Mouse (Mus musculus): ENCODE measurements around the gene Kif16b.

The Kif16b gene

DNA sequence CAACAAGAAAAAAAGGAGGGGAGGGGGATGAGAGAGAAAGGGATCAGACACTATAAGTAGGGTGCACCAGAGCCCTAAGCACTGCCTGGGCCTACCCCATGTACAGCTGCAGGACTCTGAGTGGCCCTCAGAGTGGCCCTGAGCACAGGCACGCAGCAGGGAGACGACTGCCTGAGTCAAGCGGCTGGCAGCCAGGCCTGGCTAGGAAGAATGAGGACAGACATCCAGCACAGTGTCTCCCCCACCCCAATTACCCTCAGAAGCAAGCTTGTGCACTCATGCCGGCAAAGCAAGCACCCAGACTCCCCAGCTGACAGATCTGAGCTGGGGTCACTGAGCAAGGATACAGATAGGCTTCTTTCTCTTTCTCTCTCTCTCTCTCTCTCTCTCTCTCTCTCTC is 25.4 kb downstream of the Kif16b start:
- DNase-seq (ENCODE audit: inconsistent age in 2 of 2, low spot score in 1 of 2) = peak; percentile 64 to 85

GRCm38 (mm10) chr2:142874562-142874961 is 26.8 kb downstream of the Kif16b start:
- DNase-seq (ENCODE audit: inconsistent age in 2 of 2, low spot score in 1 of 2) = peak; percentile 78 to 94

GRCm38 (mm10) chr2:142870055-142870454 is 31.3 kb downstream of the Kif16b start:
- DNase-seq (ENCODE audit: inconsistent age in 2 of 2, low spot score in 1 of 2) = no peak

DNA sequence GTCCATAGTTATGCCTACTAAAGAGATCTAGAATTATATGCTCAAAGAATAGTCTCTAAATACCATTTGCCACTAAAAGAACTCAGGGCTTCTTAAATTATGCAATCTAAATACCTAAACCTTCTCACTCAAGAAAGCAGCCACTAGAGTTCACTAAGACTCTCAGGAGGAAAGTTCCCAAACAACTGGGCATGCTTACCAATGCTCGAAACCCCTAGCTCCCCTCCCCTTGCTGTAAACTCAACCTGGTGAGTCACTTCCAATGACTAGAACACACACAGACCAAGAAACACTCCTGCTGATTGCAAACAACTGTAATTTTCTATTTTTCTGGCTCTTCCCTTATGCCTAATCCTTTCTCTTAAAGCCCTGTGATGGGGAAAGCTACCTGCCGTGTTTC is 33.9 kb downstream of the Kif16b start:
- DNase-seq (ENCODE audit: inconsistent age in 2 of 2, low spot score in 1 of 2) = no peak

- DNase-seq (ENCODE audit: inconsistent age in 2 of 2, low spot score in 1 of 2) = no peak
Observed at GRCm38 (mm10) chr2:142860994-142861393, 40.3 kb downstream of the Kif16b start.

DNA sequence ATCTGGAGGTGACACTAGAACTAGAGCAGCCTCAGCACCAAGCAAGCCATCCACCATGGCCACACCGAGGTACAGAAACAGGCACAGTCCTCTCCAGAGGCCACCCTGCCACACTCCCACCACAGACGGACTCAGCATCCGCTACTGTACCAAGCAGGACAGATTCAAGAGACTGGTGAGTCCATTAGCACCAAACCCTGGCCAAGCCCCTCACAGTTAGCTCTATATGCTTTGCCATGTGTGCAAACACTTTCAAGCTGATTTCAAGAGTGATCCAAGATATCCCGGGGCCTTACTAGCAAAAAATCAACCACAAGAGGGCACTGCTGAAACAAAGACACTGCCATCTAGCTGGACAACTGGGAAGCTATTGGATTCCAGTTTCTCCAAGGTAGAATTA is 41.9 kb downstream of the Kif16b start:
- DNase-seq (ENCODE audit: inconsistent age in 2 of 2, low spot score in 1 of 2) = peak; percentile 35 to 87

DNA sequence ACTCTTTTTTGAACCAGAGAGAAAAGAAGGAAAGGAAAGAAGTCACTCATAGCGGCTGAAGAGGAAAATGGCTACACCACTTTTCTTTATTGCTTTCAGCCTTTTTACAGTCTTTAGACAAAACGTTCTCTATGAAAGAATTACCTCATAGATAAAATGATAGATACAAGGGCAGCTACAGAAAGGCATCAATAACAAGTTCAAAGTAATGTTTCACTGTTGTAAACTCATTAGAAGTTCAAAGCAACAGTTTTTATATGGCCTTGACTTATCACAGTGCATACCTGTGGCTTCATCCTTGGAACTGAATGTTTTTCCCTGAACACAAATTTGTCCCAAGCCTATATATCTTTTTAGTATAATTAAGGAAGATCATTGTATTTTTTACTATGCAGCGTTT is 62.6 kb downstream of the Kif16b start:
- DNase-seq (ENCODE audit: inconsistent age in 2 of 2, low spot score in 1 of 2) = no peak

DNA sequence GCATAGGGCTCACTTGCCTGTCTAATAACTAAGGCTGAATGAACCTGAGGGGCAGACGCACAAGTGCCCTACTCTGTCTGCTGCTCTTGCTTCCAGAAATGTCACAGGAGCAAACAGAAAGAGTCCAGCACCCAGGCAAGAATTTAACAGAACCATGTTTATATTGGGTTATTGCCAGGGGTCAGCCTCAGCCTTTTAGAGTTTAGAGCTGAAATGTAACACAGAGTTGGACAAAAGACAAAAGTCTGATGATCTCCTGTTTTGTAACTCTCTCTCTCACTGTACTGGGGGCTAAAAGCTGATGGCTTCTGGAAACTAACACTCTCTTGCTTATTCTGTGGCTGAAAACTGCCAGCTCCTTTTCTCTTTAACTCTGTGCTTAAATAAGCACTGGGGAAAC is 63.2 kb downstream of the Kif16b start:
- peak in 1 of 2 experiments; percentile 71 for DNase-seq (ENCODE audit: inconsistent age in 2 of 2, low spot score in 1 of 2)

DNA sequence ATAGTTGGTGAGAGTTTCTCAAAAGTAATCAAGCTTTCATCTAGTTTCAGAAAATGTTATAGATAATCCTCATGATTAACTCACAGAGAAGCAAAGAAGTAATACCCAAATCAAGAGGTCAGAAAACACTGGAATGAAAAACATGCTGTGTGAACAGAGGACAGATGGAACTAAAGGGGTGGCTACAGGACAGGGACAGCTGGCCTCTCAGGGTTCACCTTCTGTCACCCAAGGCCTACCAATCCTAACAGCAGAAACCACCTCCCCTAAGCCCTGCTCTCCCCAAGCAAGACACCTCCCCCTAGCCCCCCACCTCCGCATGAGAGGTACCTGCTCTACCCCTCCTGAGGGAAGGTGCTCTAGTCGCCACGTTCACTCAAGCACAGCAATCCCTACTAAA is 66.6 kb downstream of the Kif16b start:
- no peak for DNase-seq (ENCODE audit: inconsistent age in 2 of 2, low spot score in 1 of 2)

GRCm38 (mm10) chr2:142832617-142833422 is 68.5 kb downstream of the Kif16b start:
- DNase-seq (ENCODE audit: inconsistent age in 2 of 2, low spot score in 1 of 2) = no peak

- DNase-seq (ENCODE audit: inconsistent age in 2 of 2, low spot score in 1 of 2) = peak; percentile 16 to 85
Observed at GRCm38 (mm10) chr2:142813033-142813432, 88.3 kb downstream of the Kif16b start.

DNA sequence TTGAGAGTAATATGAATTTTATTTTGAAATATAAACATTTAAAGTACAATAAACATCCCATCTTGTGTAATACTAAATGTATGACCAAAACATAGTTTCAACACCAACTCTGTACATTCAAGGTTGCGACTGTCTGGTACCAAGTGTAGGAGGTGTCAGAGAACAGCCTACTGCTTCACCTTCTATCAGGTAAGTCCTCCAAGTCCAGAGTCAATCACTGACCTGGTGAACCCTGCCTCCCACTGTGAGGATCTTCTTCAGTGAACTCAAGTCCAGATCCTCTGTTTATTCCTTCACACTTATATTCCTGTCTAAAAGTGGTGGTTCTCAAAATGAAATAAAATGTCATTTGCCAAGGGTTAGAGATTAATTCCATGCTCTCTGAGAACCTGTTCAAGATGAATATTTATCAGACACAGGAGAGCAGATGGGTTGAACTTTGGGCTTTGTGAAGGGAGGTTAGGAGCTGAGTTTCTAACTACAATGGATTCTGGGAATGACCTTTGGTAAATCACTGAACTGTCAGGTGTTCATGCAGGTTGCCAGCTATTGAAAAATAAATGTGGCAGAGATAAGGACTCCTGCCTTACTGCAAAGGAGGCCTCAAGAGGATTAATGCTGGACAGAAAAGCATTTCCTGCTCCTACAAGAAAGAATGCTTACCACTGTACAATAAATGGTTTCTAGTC is 97.4 kb downstream of the Kif16b start:
- DNase-seq (ENCODE audit: inconsistent age in 2 of 2, low spot score in 1 of 2) = no peak

DNA sequence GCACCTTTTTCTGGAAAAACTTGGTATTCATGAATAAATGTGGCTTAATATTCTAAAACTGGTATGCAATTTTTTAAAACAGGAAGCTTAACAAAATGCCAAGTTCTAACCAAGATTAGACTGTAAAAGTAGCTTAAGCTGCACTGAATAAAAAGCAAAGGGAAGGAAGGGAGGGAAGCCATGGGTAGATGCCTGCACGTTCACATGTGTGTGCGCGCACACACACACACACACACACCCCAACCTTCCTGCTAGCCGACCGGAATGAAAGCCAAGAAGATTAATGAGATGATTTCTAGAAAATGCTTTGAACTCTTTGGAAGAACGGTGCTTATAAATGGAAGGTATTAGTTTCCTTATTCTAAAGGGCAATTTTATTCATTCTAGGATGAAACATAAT is 104.0 kb downstream of the Kif16b start:
- no peak for DNase-seq (ENCODE audit: inconsistent age in 2 of 2, low spot score in 1 of 2)

DNA sequence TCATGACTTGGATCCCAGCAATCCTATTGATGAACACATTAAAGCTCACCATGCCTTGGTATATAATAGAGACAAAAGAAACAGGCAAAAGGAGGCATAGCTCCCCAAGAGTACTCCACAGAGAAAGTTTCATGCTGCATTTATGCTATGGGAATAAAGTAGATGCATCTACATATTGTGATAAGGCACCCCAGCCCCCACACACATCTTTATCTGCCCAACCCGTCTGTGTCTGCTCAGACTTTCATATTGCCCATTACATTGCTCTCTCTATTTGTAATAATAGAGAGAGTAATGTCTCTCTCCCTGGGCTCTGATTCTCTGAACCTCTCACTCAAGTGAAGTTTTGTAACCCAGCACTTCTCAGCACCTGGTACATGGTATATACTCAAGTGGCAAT is 126.0 kb downstream of the Kif16b start:
- DNase-seq (ENCODE audit: inconsistent age in 2 of 2, low spot score in 1 of 2) = no peak

DNA sequence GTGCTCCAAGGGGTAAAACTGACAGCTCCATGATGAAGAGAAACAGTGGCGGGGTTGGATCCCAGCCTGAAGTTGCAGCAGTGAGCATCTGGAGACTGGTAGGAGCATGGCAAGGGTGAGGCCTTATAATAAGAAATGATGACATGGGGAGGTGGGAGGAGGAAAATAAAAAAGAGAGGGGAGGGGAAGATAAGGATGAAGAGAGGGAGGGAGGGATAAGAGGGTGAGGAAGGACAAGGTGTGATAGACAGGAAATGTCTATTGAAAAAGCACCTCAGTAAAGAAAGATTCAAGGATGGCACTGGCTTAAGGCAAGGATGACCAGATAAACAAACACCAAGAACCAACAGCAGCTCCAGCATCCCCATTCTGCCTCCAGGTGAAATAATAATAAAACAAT is 126.6 kb downstream of the Kif16b start:
- DNase-seq (ENCODE audit: inconsistent age in 2 of 2, low spot score in 1 of 2) = no peak

DNA sequence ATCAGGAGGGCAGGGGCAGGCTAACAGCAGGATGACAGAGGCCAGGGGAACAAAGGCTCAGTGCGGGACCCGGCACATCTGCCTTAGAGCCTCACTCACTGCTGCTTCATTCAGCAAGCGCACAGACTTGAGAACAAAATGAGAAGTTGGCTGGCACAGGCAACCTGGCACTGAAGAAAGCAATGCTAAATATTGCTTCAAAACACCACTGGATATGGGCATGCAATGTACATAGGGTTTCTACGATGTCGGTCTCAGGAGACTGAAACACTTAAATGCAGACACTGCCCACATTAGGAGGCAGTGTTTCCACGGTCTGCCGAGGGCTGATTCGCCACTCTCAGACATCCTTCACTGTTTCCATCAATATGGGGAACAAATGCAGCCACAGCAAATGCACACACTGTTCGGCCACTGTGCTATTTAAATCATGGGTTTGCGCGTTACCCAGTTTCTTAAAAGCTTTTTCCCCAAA is 131.6 kb downstream of the Kif16b start:
- DNase-seq (ENCODE audit: inconsistent age in 2 of 2, low spot score in 1 of 2) = no peak

GRCm38 (mm10) chr2:142764276-142764675 is 137.1 kb downstream of the Kif16b start:
- no peak for DNase-seq (ENCODE audit: inconsistent age in 2 of 2, low spot score in 1 of 2)

- peak; percentile 17 to 58 for DNase-seq (ENCODE audit: inconsistent age in 2 of 2, low spot score in 1 of 2)
Observed at GRCm38 (mm10) chr2:142760843-142761242, 140.5 kb downstream of the Kif16b start.

DNA sequence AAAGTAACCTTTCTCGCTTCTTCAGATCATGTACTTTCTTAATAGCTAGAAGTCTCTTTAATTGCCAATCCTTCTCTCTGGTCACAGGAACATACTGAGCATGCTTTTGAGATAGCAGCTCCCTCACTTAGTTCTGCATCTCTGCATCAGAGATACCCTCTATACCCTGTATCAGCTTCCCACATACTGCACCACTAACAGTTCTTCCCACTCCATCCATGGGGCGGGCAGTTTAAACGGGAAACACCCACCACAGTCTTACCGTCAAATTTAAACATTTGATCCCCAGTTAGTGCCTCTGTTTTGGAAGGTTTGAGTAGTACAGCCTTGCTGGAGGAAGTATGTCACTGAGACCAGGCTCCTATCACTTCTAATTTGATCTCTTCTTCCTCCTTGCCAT is 142.1 kb downstream of the Kif16b start:
- DNase-seq (ENCODE audit: inconsistent age in 2 of 2, low spot score in 1 of 2) = no peak

DNA sequence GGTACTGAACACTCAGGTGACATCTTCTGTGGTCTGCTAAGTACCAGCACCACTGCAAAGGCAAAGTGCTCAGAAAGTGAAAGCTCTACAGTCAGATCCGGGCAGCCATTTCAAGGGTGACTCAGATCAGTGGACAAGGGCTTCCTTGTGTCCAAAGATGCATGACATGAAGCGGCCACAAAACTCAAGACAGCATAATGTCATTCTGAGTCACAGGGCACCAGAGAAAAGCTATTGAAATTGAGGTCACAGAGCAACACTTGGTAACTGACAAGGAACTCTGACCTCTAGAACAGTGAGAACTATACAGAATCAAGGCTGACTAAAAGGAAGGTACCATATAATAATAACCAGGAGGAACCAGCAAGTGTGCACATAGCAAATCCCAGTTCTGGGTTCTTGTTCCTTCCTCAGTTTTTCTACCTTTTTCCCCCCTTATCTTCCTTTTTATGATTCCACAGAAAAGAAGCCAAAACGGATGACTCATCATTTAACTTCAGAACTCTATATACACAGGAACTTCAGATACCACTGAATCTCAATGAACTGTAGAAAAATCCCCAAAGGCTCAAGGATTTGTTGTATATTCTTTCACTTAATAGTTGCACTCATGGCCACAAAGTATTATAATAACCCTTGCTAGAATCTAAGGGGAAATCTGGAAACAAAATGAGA is 143.1 kb downstream of the Kif16b start:
- DNase-seq (ENCODE audit: inconsistent age in 2 of 2, low spot score in 1 of 2) = peak; percentile 63 to 75

- no peak for DNase-seq (ENCODE audit: inconsistent age in 2 of 2, low spot score in 1 of 2)
Observed at GRCm38 (mm10) chr2:142739338-142739737, 162.0 kb downstream of the Kif16b start.

GRCm38 (mm10) chr2:142738488-142738887 is 162.8 kb downstream of the Kif16b start:
- no peak for DNase-seq (ENCODE audit: inconsistent age in 2 of 2, low spot score in 1 of 2)

All from adrenal gland, adult (tissue).